Mouse (Mus musculus) layer of hippocampus, adult 9-10 months (tissue): ENCODE measurements around the gene Hmgn1.
A peak's percentile ranks its signal among the peaks of the same experiment; 100 is the strongest.
"Not testable (repeated sequence)": the region's sequence is repeated elsewhere in the genome, so short reads cannot be mapped to it uniquely, and the experiment has no call there.

Experiments used
- DNase-seq: peaks from one replicate; pipeline ENCODE4 v3.0.0; 2022; ENCODE audit warnings: low spot score

Hmgn1 gene

GRCm38 (mm10) chr16:96120022-96120623, 7.4 kb downstream of the Hmgn1 start:
- no peak for DNase-seq

- no peak for DNase-seq
Observed at GRCm38 (mm10) chr16:96114729-96115128, 12.8 kb downstream of the Hmgn1 start.

- DNase-seq = no peak
Observed at GRCm38 (mm10) chr16:96112769-96113168, 14.8 kb downstream of the Hmgn1 start.

- no peak for DNase-seq
Observed at GRCm38 (mm10) chr16:96110655-96111345, 16.7 kb downstream of the Hmgn1 start.

- DNase-seq = no peak
Observed at GRCm38 (mm10) chr16:96109673-96110072, 17.9 kb downstream of the Hmgn1 start.

- no peak for DNase-seq
Observed at GRCm38 (mm10) chr16:96103036-96103435, 24.5 kb downstream of the Hmgn1 start.

GRCm38 (mm10) chr16:96097811-96098210, 29.7 kb downstream of the Hmgn1 start:
- DNase-seq = not testable (repeated sequence)

- DNase-seq = no peak
Observed at GRCm38 (mm10) chr16:96095966-96096365, 31.6 kb downstream of the Hmgn1 start.

GRCm38 (mm10) chr16:96091515-96092504, 35.7 kb downstream of the Hmgn1 start:
- DNase-seq = no peak

GRCm38 (mm10) chr16:96088120-96088519, 39.4 kb downstream of the Hmgn1 start:
- DNase-seq = no peak

GRCm38 (mm10) chr16:96087436-96087835, 40.1 kb downstream of the Hmgn1 start:
- no peak for DNase-seq

- DNase-seq = no peak
Observed at GRCm38 (mm10) chr16:96087001-96087400, 40.5 kb downstream of the Hmgn1 start.

GRCm38 (mm10) chr16:96085597-96085996, 41.9 kb downstream of the Hmgn1 start:
- no peak for DNase-seq

GRCm38 (mm10) chr16:96083179-96083646, 44.3 kb downstream of the Hmgn1 start:
- no peak for DNase-seq

- peak; percentile 48 for DNase-seq
Observed at GRCm38 (mm10) chr16:96082301-96083178, 45.0 kb downstream of the Hmgn1 start, which contains the start of gene Brwd1. Gene Brwd1 (minus strand): TSS chr16:96082526.

- no peak for DNase-seq
Observed at GRCm38 (mm10) chr16:96081742-96082241, 45.7 kb downstream of the Hmgn1 start.

GRCm38 (mm10) chr16:96081331-96081730, 46.2 kb downstream of the Hmgn1 start:
- peak; percentile 88 for DNase-seq

- no peak for DNase-seq
Observed at GRCm38 (mm10) chr16:96080524-96080923, 47.0 kb downstream of the Hmgn1 start.
